Mouse (Mus musculus): ENCODE measurements at regions not wholly inside any gene's neighbourhood (a gene's known extent, or its start where the extent isn't known, plus 50 kb on each side); places are given as distances from the start of the nearest gene placed in this dataset.

DNA sequence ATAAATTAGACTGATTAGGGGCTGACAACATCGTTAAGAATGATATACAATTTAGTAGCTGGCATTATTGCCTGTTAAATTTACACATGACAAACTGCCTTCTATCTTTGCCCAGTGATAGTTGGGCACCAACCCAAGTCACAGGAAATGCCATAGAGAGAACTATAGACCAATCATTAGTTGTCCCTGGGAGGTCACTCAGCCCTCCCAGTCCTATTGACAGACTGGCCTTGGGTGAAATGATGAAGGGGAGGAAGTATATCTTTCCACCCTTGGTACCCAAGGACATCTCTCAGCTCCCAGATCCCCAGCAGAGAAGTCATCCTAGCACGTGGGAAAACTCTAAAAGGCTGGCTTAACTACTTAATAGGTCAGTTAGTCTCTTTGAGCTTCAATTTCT lies 139.8 kb downstream of the Aipl1 start:
- no peak for TF ChIP-seq CTCF (IDR thresholded peaks at IDR 0.05; ENCODE audit: low read depth)
- no peak for TF ChIP-seq EP300 (optimal IDR thresholded peaks at IDR 0.05)

Measured in stomach, postnatal 0 days (tissue).